Mouse (Mus musculus): ENCODE data around the gene Zfp977. TPM values are rescaled to one million over a fixed set of nuclear protein-coding genes. Genes with fewer than 3 reads are reported as not detected.
"Not testable (repeated sequence)": the region's sequence is repeated elsewhere in the genome, so short reads cannot be mapped to it uniquely, and the experiment has no call there.

Zfp977 gene
- total RNA-seq (2021), result under 1 TPM; 0.63 to 0.77 TPM
- long read RNA-seq, experiment 1, result 0 reads
- long read RNA-seq, experiment 2, result 0 reads

DNA sequence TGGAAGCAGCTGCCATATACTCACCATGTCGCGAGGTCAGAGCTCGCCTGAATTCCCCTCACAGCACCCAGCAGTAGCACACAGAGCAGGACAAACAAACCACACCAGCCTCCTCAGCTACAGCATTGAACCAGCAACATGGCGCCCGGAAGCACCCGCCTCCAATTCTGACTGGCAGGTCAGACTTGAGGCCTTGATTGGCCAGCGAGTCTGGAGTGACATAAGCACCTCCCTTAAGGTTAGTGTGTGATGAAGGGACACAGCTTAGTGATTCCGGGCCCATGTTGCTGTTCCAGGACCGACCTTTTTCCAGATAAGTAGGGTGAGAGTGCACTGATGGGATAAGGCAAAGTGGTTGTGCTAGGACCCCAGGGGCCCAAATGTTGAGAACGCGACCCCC lies at the start of gene Zfp977:
TSS of gene Zfp977 (minus strand) at position 135 of the 400 bp plus-strand sequence.
- not testable (repeated sequence) for DNase-seq (ENCODE audit: low spot score in 2 of 2)

DNA sequence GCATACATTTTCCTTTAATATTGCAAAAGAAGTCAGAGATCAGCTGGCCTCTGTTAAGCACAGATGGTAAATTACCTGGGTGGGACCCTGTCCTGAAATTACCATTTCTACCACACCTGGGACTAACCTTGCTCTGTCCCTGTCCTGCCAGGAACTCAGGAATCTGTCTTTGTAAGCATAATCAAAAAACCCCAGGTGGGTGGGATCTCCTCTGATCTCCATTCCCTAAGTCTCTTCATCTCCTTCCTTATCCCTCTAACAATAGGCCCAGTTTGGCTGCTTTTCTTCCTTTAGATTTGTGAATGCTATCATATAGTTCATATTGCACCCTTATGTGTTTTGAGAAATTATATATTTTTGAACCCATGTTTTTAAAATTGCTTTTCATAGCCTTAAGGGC lies 38.7 kb upstream of the Zfp977 start:
- not testable (repeated sequence) for DNase-seq (ENCODE audit: low spot score in 2 of 2)

DNA sequence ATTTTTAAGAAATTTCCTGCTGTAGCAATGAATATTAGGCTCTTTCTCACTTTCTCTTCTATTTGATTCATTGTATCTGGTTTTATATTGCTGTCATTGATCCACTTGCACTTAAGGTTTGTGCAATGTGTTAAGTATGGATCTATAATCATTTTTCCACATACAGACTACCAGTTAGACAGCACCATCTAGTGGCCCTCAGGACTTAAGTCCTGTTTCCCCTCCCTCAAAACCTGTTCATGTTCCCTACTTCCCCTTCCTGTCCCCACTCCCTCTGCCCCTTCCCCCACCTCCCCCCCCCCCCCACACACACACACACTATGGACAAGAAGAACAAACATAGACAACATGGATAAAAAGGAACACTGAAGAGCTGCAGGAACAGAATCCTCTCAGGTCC lies 3.3 kb upstream of the Zfp977 start:
- not testable (repeated sequence) for DNase-seq (ENCODE audit: low spot score in 2 of 2)

DNA sequence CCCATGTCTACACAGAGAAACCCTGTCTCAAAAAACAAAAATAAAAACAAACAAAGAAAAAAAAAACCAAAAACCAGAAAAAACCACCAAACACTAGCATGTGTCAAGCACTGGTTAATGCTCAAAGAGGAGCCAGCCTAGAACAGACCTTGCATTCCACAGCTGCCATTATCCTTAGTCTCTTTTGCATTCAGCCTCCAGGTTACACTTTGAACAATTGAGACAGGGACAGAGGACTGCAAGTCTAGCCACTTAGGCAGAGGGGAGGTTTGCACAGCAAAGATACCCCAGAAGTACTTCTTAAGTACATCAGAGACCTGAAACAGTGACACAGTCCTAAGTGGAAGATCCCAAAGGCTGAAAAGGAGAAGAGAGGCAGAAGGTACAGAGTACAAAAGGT lies 1.0 kb downstream of the Zfp977 start:
- not testable (repeated sequence) for DNase-seq (ENCODE audit: low spot score in 2 of 2)

DNA sequence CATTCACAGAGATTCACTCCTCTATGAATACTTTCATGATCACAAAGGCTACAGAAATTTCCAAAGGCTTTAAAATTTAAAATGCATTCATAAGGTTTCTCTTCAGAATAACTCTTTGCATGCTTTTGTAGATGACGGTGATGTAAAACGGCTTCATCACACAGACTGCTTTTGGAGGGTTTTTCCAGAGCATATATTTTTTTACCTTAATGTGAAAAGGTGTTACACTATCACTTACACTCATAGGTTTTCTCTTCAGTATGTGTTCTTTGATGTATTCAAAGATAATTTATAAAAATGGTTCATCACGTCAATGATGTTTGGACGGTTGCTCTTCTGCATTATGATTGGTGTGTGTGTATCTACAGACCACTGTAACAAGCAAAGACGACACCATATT lies 13.9 kb downstream of the Zfp977 start, which contains the start of gene Gm21028:
TSS of gene Gm21028 (minus strand) at position 101 of the 400 bp plus-strand sequence.
- no peak for DNase-seq (ENCODE audit: low spot score in 2 of 2)

GRCm38 (mm10) chr7:42551766-42552165 lies 40.6 kb downstream of the Zfp977 start:
- DNase-seq (ENCODE audit: low spot score in 2 of 2), result no peak

Small RNA genes lying within 50 kb of the gene (microRNA-seq; reads per million reads assigned to microRNA genes)
- gene Gm24938 (ENCODE audit: borderline number of aligned reads in 2 of 2), result 0 reads per million in 2 experiments

Other genes with a start within 250 kb of the Zfp977 start
- gene 4933421I07Rik, start 144.4 kb downstream of the Zfp977 start, total RNA-seq (2021), result not detected
- 10 to 100 TPM; 11.3 to 11.8 TPM for gene Zfp141, start 86.8 kb downstream of the Zfp977 start, total RNA-seq (2021)
- gene Gm21028, start 14.0 kb downstream of the Zfp977 start, total RNA-seq (2021), result not detected
- gene Zfp976, start 50.0 kb upstream of the Zfp977 start, total RNA-seq (2021), result 1 to 10 TPM; 3.8 to 4.0 TPM
- 1 to 10 TPM; 3.5 to 4.7 TPM for gene Zfp975, start 100.2 kb upstream of the Zfp977 start, total RNA-seq (2021)
- gene Gm17067, start 134.5 kb upstream of the Zfp977 start, total RNA-seq (2021), result under 1 TPM; 0.13 to 0.42 TPM
- gene Vmn2r62, start 201.0 kb upstream of the Zfp977 start, total RNA-seq (2021), result not detected